Mouse (Mus musculus): Measurements from ENCODE around the gene Ak1. TPM values are rescaled to one million over a fixed set of nuclear protein-coding genes. Genes with fewer than 3 reads are reported as not detected.

The Ak1 gene
- polyA plus RNA-seq, 1 experiment from 2014 or later = 18.9 TPM

- no peak overlapping the region for H3K4me2 ChIP-seq (ENCODE audit: low read depth, low read length, severe bottlenecking)
- H3K9ac ChIP-seq (ENCODE audit: low read length) = no peak overlapping the region
- no peak overlapping the region for H3K27ac ChIP-seq (ENCODE audit: low read depth, low read length)
- H3K27me3 ChIP-seq (ENCODE audit: control insufficient read depth, insufficient read depth, low read length) = no peaks in the 10 kb centered on the region
- 90% methylated on average over 7 of the region's 7 CpGs for WGBS
- H3K36me3 ChIP-seq (ENCODE audit: control insufficient read depth, insufficient read depth, low read length) = no peaks in the 10 kb centered on the region
- DNase-seq (ENCODE audit: low spot score) (no peak), ATAC-seq (replicated peaks; ENCODE audit: low FRiP score) (no peak)
- no peak overlapping the region for H3K4me3 ChIP-seq (ENCODE audit: low read depth, low read length)
- no peaks in the 10 kb centered on the region for H3K9me3 ChIP-seq (ENCODE audit: control insufficient read depth, low read length)
- no peaks in the 10 kb centered on the region for H3K4me1 ChIP-seq (replicated peaks; ENCODE audit: control insufficient read depth, insufficient read depth, low read length)
Observed at GRCm38 (mm10) chr2:32647366-32647765, 25.8 kb downstream of the Ak1 start.

GRCm38 (mm10) chr2:32653764-32654163, 32.2 kb downstream of the Ak1 start:
- H3K4me1 ChIP-seq (replicated peaks; ENCODE audit: control insufficient read depth, insufficient read depth, low read length) = no peaks in the 10 kb centered on the region
- DNase-seq (ENCODE audit: low spot score) (no peak), ATAC-seq (replicated peaks; ENCODE audit: low FRiP score) (no peak)
- H3K27ac ChIP-seq (ENCODE audit: low read depth, low read length) = no peak overlapping the region
- H3K36me3 ChIP-seq (ENCODE audit: control insufficient read depth, insufficient read depth, low read length) = no peaks in the 10 kb centered on the region
- no peak overlapping the region for H3K4me2 ChIP-seq (ENCODE audit: low read depth, low read length, severe bottlenecking)
- no peaks in the 10 kb centered on the region for H3K27me3 ChIP-seq (ENCODE audit: control insufficient read depth, insufficient read depth, low read length)
- WGBS = 49% methylated on average over 7 of the region's 7 CpGs
- H3K9ac ChIP-seq (ENCODE audit: low read length) = no peak overlapping the region
- H3K9me3 ChIP-seq (ENCODE audit: control insufficient read depth, low read length) = no peaks in the 10 kb centered on the region
- H3K4me3 ChIP-seq (ENCODE audit: low read depth, low read length) = no peak overlapping the region

- Histone ChIP-seq H3K4me1 (replicated peaks; ENCODE audit: control insufficient read depth, insufficient read depth, low read length) (no peaks in the 10 kb centered on the region), H3K27ac (ENCODE audit: low read depth, low read length) (no peak overlapping the region), H3K4me3 (ENCODE audit: low read depth, low read length) (no peak overlapping the region), H3K9ac (ENCODE audit: low read length) (no peak overlapping the region), H3K27me3 (ENCODE audit: control insufficient read depth, insufficient read depth, low read length) (no peaks in the 10 kb centered on the region), H3K9me3 (ENCODE audit: control insufficient read depth, low read length) (no peaks in the 10 kb centered on the region), H3K4me2 (ENCODE audit: low read depth, low read length, severe bottlenecking) (no peak overlapping the region), H3K36me3 (ENCODE audit: control insufficient read depth, insufficient read depth, low read length) (no peaks in the 10 kb centered on the region)
- no peak for DNase-seq (ENCODE audit: low spot score)
- no peak for ATAC-seq (replicated peaks; ENCODE audit: low FRiP score)
- WGBS = 75% methylated on average over 14 of the region's 14 CpGs
Observed at GRCm38 (mm10) chr2:32654743-32655393, 33.3 kb downstream of the Ak1 start.

GRCm38 (mm10) chr2:32655394-32655744, 33.8 kb downstream of the Ak1 start:
- Histone ChIP-seq H3K36me3 (ENCODE audit: control insufficient read depth, insufficient read depth, low read length) (no peaks in the 10 kb centered on the region), H3K4me2 (ENCODE audit: low read depth, low read length, severe bottlenecking) (no peak overlapping the region), H3K27me3 (ENCODE audit: control insufficient read depth, insufficient read depth, low read length) (no peaks in the 10 kb centered on the region), H3K9me3 (ENCODE audit: control insufficient read depth, low read length) (no peaks in the 10 kb centered on the region), H3K9ac (ENCODE audit: low read length) (no peak overlapping the region), H3K4me3 (ENCODE audit: low read depth, low read length) (no peak overlapping the region), H3K27ac (ENCODE audit: low read depth, low read length) (no peak overlapping the region), H3K4me1 (replicated peaks; ENCODE audit: control insufficient read depth, insufficient read depth, low read length) (no peaks in the 10 kb centered on the region)
- ATAC-seq (replicated peaks; ENCODE audit: low FRiP score) = no peak
- WGBS = 84% methylated on average over 3 of the region's 3 CpGs
- no peak for DNase-seq (ENCODE audit: low spot score)

GRCm38 (mm10) chr2:32655826-32656225, 34.3 kb downstream of the Ak1 start:
- Histone ChIP-seq H3K9ac (ENCODE audit: low read length) (no peak overlapping the region), H3K27ac (ENCODE audit: low read depth, low read length) (no peak overlapping the region), H3K4me2 (ENCODE audit: low read depth, low read length, severe bottlenecking) (no peak overlapping the region), H3K4me3 (ENCODE audit: low read depth, low read length) (no peak overlapping the region), H3K27me3 (ENCODE audit: control insufficient read depth, insufficient read depth, low read length) (no peaks in the 10 kb centered on the region), H3K36me3 (ENCODE audit: control insufficient read depth, insufficient read depth, low read length) (no peaks in the 10 kb centered on the region), H3K4me1 (replicated peaks; ENCODE audit: control insufficient read depth, insufficient read depth, low read length) (no peaks in the 10 kb centered on the region), H3K9me3 (ENCODE audit: control insufficient read depth, low read length) (no peaks in the 10 kb centered on the region)
- 68% methylated on average over 12 of the region's 12 CpGs for WGBS
- DNase-seq (ENCODE audit: low spot score) (no peak), ATAC-seq (replicated peaks; ENCODE audit: low FRiP score) (no peak)

- Histone ChIP-seq H3K36me3 (ENCODE audit: control insufficient read depth, insufficient read depth, low read length) (no peaks in the 10 kb centered on the region), H3K9ac (ENCODE audit: low read length) (no peak overlapping the region), H3K4me3 (ENCODE audit: low read depth, low read length) (no peak overlapping the region), H3K4me1 (replicated peaks; ENCODE audit: control insufficient read depth, insufficient read depth, low read length) (no peaks in the 10 kb centered on the region), H3K27ac (ENCODE audit: low read depth, low read length) (no peak overlapping the region), H3K9me3 (ENCODE audit: control insufficient read depth, low read length) (no peaks in the 10 kb centered on the region), H3K4me2 (ENCODE audit: low read depth, low read length, severe bottlenecking) (no peak overlapping the region), H3K27me3 (ENCODE audit: control insufficient read depth, insufficient read depth, low read length) (no peaks in the 10 kb centered on the region)
- no peak for DNase-seq (ENCODE audit: low spot score)
- 89% methylated on average over 2 of the region's 2 CpGs for WGBS
- ATAC-seq (replicated peaks; ENCODE audit: low FRiP score) = no peak
Observed at GRCm38 (mm10) chr2:32658873-32659272, 37.3 kb downstream of the Ak1 start.

GRCm38 (mm10) chr2:32661509-32662107, 40.0 kb downstream of the Ak1 start:
- Histone ChIP-seq H3K27me3 (ENCODE audit: control insufficient read depth, insufficient read depth, low read length) (no peaks in the 10 kb centered on the region), H3K27ac (ENCODE audit: low read depth, low read length) (no peak overlapping the region), H3K4me1 (replicated peaks; ENCODE audit: control insufficient read depth, insufficient read depth, low read length) (no peaks in the 10 kb centered on the region), H3K4me2 (ENCODE audit: low read depth, low read length, severe bottlenecking) (no peak overlapping the region), H3K4me3 (ENCODE audit: low read depth, low read length) (no peak overlapping the region), H3K36me3 (ENCODE audit: control insufficient read depth, insufficient read depth, low read length) (no peaks in the 10 kb centered on the region), H3K9ac (ENCODE audit: low read length) (no peak overlapping the region), H3K9me3 (ENCODE audit: control insufficient read depth, low read length) (no peaks in the 10 kb centered on the region)
- DNase-seq (ENCODE audit: low spot score) (no peak), ATAC-seq (replicated peaks; ENCODE audit: low FRiP score) (no peak)
- WGBS = 69% methylated on average over 7 of the region's 7 CpGs

GRCm38 (mm10) chr2:32662291-32662690, 40.7 kb downstream of the Ak1 start:
- no peak overlapping the region for H3K27ac ChIP-seq (ENCODE audit: low read depth, low read length)
- H3K9ac ChIP-seq (ENCODE audit: low read length) = no peak overlapping the region
- DNase-seq (ENCODE audit: low spot score) (no peak), ATAC-seq (replicated peaks; ENCODE audit: low FRiP score) (no peak)
- H3K4me1 ChIP-seq (replicated peaks; ENCODE audit: control insufficient read depth, insufficient read depth, low read length) = no peaks in the 10 kb centered on the region
- H3K4me2 ChIP-seq (ENCODE audit: low read depth, low read length, severe bottlenecking) = no peak overlapping the region
- H3K36me3 ChIP-seq (ENCODE audit: control insufficient read depth, insufficient read depth, low read length) = no peaks in the 10 kb centered on the region
- H3K4me3 ChIP-seq (ENCODE audit: low read depth, low read length) = no peak overlapping the region
- no peaks in the 10 kb centered on the region for H3K27me3 ChIP-seq (ENCODE audit: control insufficient read depth, insufficient read depth, low read length)
- no peaks in the 10 kb centered on the region for H3K9me3 ChIP-seq (ENCODE audit: control insufficient read depth, low read length)
- WGBS = 60% methylated on average over 5 of the region's 5 CpGs

- Histone ChIP-seq H3K9me3 (ENCODE audit: control insufficient read depth, low read length) (no peaks in the 10 kb centered on the region), H3K27me3 (ENCODE audit: control insufficient read depth, insufficient read depth, low read length) (no peaks in the 10 kb centered on the region), H3K27ac (ENCODE audit: low read depth, low read length) (no peak overlapping the region), H3K4me2 (ENCODE audit: low read depth, low read length, severe bottlenecking) (no peak overlapping the region), H3K4me3 (ENCODE audit: low read depth, low read length) (no peak overlapping the region), H3K4me1 (replicated peaks; ENCODE audit: control insufficient read depth, insufficient read depth, low read length) (no peaks in the 10 kb centered on the region; the same call in 1 of the 2 replicates), H3K9ac (ENCODE audit: low read length) (no peak overlapping the region), H3K36me3 (ENCODE audit: control insufficient read depth, insufficient read depth, low read length) (no peaks in the 10 kb centered on the region)
- WGBS = 85% methylated on average over 8 of the region's 8 CpGs
- DNase-seq (ENCODE audit: low spot score) (no peak), ATAC-seq (replicated peaks; ENCODE audit: low FRiP score) (no peak)
Observed at GRCm38 (mm10) chr2:32665345-32665744, 43.8 kb downstream of the Ak1 start.

Data from forebrain, embryonic 11.5 days (tissue).